Mouse (Mus musculus) adrenal gland, postnatal 25 days (tissue): ENCODE results near the gene Evi5l. TPM values are rescaled to one million over a fixed set of nuclear protein-coding genes. Genes with fewer than 3 reads are reported as not detected.
A peak's percentile ranks its signal among the peaks of the same experiment; 100 is the strongest.

Source experiments
- DNase-seq: peaks from one replicate; pipeline ENCODE4 v3.0.0; 2021; ENCODE audit warnings: mixed read lengths
- long read RNA-seq: library from polyadenylated mRNA; stranded (forward); transcript quantifications from one replicate; pipeline ENCODE4 v2.0.0, GENCODE M21; 2021
- total RNA-seq: library from RNA; stranded (reverse); gene quantifications from 2 replicates; pipeline ENCODE4 v1.2.3, GENCODE M21; 2021

Evi5l gene
- total RNA-seq = 31.2 and 38.6 TPM in 2 replicates
- long read RNA-seq, transcript Evi5l-208 (19 exons, 3,728 nt) = major isoform, 5 of 27 reads
- long read RNA-seq, partial matches to known transcripts = 10 of 27 reads
- long read RNA-seq, other reads (novel, unspliced or antisense) = 10 of 27 reads

DNA sequence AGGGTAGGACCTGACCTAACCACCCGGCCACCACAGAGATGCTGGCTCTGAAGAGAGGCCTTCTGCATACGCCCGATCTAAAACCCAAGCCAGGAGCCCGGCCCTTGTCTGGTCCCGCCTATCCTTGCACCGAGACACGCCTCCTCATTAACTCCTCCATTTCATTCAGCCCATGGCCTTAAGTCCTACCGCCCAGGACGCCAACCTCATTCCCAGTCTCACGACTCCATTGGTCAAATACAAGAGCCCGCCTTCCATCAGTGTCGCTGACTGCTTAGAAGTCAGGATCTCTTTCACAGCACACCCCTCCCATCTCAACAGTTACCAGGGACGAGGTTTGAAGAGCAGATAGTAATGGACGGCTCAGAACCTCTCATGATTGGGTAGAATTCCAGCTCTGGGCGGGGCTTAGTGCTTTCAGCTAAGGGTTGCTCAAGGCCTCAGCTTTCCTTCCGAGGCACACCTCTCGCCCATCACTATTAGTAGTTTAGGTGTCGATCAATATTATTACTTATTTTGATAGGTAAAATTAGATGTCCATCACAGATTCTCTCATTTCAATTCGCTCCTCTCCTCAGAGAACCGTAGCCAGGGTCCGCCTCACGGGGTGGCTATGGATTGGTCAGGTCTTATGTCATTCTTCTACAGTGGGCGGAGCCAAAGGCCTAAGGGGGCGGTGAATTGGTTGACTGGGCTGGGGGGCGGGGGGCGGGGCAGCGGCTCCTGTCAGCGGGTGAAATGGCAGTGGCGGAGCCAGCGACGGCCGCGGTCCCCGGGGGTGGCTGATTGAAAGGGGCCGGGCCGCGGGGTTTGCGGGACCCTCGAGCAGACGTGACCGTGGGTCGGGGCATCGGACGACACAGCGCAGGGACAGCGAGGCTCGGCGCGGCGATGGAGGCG lies at the start of gene Evi5l:
Gene Evi5l (plus strand): TSS at position 716 of the 900 bp plus-strand sequence.
- peak; percentile 93 for DNase-seq

DNA sequence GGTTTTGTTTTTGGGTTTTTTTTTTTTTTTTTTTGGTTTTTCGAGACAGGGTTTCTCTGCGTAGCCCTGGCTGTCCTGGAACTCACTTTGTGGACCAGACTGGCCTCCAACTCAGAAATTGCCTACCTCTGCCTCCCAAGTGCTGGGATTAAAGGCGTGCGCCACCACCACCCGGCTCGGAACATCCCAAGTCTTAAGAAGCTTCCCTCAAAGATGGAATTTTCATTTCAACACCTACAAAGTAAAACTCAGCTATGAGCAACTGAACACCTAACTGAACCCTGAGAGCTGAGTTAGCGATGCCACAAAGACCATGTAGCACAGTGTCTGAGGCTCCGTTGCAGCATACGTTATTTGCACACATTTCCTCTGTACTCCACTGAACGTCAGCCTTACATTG lies 32.6 kb upstream of the Evi5l start, which contains the start of gene Cd209g:
Gene Cd209g (plus strand): TSS at position 301 of the 400 bp plus-strand sequence.
- no peak for DNase-seq

DNA sequence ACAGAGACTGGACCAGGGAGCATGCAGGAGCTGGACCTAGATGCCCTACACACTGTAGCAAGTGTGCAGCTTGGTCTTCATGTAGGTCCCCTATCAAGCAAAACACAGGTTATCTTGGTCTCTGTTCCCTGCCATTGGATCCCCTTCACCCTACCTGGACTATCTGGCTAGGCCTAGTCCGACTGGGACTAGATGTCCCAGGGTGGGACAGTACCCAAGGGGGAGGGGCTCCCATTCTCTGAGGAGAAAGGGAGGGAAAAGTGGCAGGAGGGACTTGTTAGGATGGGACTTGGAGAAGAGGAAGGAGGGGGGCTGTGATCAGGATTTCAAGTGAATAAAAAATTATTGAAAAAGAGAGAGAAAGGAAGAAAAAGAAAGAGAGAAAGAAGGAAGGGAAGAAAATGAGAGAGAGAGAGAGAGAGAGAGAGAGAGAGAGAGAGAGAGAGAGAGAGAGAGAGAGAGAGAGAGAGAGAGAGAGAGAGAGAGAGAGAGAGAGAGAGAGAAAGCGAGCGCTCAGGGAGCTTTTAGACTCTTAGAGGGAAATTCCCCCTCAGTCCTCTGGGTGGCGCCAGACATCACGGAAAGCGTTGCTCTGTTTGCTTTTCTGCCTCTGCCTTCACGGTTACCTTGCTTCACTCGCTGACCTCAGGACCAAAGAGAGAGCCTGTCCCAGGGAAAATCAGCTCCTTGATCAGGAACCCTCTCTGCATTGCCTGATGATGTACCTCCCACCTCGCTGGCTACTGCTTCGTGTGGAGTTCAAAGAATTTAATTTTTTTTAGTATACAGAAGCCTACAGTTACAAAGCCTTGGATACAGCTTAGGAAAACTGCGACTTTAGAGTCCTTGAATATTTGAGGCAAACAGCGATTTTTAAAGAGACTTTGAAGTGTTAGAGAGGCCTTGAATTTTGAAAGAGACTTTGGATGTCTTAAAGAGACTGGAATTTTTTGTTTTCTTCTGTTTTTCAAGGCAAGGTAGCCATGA lies 26.4 kb upstream of the Evi5l start:
- DNase-seq = peak; percentile 81

DNA sequence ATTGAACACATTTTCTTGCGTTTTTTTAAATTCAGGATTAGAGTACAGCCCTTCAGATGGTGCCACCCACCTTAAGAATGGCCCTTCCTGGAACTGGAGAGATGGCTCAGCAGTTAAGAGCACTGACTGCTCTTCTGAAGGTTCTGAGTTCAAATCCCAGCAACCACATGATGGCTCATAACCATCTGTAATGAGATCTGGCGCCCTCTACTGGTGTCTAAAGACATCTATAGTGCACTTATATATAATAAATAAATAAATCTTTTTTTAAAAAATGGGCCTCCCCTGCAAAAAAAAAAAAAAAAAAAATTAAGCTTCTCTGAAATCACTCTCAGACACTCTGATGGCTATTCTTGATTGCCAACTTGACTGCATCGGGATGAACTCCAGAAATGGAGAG lies 24.6 kb upstream of the Evi5l start:
- no peak for DNase-seq

DNA sequence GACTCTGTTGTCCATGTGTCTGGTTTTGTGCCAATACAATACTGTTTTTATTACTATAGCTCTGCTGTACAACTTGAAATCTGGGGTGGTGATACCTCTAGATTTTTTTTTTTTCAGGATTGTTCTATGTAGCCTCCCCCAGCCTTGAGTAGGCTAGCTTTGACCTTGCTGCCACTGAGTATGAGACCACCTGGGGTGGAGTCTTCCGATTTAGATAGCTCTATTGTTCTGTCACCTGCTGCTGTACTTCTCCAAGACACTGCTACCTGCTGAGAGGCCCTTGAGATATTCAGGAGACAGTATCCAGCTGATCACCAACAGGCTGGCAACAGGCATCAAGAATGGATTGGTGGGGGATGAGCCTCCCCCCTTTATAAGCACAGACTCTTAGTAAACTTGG lies 19.1 kb upstream of the Evi5l start:
- DNase-seq = no peak

DNA sequence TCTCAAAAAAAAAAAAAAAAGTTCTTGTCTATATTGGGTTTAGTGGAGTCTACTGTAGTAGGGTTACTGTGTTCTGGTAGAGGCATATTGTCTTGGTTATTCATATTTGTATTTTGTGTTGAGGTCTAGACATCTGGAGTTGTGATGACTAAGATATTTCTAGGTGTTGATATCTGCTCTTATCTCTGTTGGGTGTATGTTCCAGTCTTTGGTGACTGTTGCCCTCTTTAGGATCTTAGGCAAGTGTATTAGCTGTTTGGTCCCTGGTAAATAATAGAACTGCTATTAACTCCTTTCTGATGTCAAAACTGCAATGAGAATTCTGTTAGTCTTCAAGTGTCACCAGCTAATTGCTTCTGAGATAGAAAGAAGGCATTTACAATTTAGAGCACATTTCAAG lies 11.5 kb upstream of the Evi5l start:
- no peak for DNase-seq

DNA sequence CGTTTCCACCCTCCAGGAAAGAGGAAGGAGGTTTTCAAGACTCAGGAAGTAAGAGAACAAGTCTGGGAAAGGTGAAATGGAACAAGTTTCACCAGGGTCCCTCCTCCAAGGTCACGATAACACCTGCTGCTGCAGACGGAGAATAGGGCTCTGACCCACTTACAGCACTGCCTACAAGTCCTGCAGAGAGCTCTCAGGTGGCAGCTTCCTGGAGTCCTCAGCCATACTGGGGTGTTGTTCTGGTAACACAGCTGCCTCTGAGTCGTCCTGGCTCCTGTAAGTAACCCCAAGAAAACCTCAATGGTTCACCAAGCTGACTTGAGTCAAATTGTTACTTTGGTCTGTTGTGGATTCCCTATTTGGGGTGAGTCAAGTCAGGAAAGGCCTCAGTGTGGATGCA lies 3.6 kb upstream of the Evi5l start:
- DNase-seq = no peak

DNA sequence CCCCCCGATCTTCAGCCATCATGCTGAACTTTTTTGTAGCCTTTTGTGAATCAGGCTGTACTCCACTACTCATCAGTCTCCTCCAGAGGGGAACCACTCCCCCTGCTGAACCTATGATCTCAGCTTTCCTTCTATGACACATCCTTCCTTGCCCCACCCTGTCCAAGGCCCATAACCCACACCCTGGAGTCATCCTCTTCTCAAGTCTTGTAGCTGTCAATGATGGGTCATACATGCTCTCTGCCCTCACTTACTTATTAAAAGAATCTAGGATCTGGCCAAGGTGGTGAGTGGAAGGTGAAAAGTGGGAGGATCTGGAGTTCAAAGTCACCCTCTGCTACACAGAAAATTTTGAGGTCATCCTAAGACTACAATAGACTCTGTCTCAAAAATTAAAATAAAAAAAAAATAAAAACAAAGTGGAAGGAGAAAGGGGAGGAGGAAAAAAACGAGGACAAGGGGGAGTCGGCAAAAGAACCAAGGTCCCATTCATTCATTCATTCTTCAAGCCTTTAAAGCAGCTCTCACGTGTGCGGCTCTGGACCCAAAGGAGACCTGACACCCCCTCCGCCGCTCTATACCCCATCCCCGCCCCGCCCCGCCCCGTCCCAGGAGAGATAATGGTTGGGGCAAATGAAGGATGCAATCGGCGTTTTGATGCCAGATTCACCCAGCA lies 1.1 kb upstream of the Evi5l start:
- DNase-seq = no peak

DNA sequence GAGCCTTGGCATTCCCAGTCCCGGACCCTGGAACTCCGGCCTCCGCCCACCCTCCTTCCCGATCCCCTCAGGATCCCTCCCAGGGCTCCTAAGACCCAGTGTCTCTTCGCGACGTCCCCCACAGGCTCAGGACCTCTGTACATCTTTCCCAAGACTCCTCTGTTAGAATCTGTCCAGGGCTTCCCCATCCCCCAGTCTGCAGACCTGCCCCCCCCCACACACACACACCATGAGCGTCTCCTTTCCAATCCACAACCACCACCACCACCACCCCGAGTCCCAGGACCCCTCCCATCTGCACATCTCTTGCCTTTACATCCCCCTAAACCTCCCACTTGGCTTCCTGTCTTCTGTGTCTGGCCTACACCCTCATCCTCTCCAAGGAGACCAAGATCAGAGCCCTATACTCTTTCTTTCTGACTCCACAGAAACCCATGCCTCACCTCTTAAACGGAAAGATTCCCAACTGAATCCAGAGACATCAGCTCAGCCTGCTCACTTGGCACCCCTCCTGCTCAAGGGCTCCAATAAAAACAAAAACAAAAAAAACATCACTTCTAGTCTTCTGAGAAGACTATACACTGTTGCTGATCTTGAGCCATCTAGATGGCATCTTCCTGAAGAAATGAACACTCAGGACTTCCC lies 636 bp downstream of the Evi5l start:
- no peak for DNase-seq

DNA sequence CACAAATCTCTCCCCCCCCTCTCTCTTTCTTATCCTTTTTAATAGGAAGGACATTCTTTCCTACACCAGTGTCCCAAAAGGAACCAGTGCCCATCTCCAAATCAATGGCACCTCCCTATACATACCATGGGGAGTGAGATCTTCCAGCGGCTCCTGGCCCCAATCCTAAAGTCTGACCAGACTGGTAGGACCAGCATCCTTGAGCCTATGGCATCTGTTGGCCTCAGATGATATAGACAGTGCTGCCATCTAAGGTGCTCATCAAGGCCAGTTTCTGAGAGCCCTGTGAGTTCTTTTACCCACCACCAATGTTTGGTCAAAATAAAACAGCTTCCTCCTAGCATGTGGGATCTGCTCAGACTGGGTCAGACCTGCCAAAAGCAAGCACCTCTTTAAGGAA lies 1.6 kb downstream of the Evi5l start:
- no peak for DNase-seq

DNA sequence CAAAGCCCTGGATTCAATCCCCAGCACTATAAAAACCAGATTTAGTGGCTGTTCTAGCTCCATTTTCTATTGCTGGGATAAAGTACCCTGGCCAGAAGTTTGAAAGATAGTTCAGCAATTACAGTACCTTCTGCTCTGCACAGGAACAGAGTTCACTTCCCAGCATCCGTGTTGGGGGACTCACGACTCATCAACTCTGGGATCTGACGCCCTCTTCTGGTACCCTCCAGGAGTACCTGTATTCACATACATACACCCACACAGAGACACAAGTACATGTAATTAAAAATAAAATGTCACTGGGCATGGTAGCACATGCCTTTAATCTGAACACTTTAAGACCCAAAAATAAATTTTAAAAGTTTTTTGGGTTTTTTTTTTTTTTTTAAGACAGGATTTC lies 6.1 kb downstream of the Evi5l start:
- DNase-seq = no peak

DNA sequence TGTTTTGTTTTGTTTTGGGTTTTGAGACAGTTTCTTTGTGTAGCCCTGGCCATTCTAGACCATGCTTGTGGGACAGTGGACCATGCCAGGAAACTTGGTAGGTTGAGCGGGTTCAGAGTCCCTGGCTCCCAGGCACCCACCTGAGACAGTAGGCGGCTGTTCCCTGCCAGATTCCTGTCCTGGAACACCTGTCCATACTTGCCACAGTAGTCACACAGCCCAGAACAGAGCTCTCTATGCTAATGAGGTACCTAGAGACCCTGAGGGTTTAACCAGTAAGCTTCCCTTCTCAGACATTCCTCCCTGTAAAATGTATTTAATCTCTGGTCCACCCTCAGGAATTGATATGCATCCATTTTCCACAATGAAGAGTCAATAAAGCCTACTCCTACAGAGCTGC lies 7.7 kb downstream of the Evi5l start:
- DNase-seq = no peak

DNA sequence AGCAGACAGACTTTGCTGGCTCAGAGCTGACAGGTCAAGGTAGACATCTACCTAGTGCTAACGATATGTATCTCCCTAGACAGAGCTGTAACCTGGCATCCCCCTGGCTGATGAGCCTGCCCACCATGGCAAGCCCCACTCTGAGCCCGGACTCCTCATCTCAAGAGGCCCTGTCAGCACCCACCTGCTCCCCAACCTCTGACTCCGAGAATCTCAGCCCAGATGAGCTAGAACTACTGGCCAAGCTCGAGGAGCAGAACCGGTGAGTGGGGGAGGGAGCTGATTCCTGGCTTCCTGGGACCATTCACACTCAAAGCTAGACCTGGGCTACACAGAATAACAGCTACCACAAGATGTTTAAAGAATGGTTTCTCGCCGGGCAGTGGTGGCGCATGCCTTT lies 17.0 kb downstream of the Evi5l start:
- DNase-seq = no peak

DNA sequence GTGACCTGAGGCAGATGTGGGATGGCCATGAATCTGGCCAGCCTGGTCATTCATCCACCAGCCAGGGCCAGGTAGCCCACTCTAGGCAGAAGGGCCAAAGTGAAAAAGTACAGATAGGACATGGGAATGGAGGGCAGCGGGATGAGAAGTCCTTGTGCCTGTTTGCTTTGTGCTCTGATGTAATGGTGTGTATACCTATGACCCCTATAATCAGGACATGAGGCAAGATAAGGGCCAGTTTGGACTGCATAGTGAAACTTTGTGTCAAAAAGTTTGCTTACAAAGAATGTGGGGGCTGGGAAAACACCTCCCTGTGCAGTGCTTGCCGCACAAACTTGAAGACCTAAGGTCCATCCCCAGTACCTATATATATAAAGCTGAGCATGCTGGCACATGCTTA lies 19.8 kb downstream of the Evi5l start:
- no peak for DNase-seq

DNA sequence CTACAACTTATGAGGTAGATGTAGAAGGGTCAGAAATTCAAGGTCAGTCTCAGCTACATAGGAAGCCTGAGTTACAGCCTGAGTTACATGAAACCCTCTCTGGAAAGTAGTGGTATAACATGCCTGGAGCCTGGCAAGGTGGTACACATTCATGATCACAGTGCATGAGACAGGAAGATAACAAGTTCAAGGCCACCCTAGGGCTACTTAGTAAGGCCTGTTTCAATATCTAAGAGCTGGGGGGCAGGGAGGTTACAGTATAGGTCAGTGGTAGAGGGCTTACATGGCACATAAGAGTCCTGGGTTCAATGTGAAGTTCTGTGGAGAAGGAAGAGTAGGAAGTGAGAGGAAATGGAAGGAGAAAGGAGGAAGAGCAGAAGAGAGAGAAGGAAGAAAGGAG lies 22.2 kb downstream of the Evi5l start:
- DNase-seq = no peak

DNA sequence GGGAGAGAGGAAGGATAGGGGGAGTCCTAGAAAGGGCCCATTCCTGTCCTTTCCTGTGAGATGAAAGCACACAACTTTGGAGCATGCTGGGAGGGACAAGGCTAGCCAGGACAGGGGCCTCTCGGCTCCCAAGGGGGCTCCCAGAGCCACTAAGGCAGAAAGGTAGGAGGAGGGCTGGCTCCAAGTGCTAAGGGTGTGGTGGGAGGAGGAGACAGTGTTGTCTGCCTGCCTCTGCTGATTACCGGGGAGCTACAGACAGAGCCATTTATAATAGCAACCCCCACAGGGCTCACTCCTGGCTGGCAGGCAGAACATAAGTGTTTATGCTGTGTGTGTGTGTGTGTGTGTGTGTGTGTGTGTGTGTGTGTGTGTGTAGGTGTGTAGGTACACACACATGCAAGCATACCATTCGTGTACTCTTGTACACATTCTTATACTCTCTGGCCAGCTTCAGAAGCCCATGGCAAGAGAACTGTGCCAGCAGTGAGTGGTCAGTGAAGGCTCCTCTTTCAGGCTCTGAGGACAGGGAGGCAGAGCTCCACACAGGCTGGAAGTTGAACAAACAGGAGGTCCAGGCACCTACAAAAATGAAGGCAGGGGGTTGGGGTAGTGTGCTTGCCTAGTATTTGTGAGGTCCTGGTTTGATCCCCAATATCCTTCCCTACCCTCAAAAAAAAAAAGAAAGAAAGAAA lies 22.8 kb downstream of the Evi5l start:
- no peak for DNase-seq

DNA sequence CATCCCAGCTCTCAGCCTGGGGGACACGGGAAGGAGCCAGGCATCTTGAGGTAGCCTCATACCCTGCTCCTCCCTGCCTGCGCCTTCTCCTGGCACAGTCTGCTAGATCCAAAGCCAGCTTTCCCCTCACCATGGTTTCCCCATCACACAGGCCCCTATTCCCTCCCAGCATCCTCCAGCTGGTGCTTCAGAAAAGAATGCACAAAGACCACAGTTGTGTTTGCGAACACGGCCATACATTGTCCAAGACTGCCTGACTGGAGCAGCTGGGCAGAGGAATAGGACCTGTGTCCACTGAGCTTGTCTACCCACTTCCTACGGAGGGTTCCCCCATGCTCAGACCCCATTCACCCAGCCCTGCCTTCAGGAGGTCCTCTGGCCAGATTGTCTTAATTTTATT lies 25.9 kb downstream of the Evi5l start:
- no peak for DNase-seq

DNA sequence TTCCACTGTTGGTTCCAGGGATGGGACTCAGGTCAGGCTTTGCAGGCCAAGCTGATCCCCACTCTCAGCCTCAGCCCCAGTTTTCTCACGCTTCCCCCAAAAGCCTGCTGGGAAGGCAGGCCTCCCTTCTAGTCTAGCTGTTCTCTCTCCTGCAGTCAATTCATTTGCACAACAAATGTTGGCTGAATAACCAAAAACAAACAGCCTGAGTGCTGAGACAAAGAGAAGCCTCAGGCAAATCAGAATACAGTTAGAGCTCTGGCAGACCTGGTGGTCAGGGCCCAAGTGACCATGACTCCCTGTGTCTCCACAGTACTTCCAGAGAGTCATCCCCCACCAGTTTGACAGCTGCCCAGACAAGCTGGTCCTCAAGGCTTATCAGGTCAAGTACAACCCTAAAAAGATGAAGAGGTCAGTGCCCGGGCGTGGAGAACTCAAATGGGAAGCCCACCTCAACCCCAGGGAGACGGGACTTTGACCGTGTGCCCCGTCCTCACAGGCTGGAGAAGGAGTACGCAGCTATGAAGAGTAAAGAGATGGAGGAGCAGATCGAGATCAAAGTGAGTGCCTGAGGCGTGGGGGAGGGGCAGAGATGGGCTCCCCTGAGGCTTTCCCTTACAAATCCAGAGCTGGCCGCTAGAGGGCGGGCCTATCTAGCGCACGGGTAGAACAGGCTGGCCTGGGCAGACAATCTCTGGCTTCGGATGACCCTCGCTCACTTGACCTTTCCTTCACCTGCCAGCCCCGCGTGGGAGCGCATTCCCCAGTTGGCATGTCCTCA lies 26.6 kb downstream of the Evi5l start:
- peak; percentile 91 for DNase-seq

DNA sequence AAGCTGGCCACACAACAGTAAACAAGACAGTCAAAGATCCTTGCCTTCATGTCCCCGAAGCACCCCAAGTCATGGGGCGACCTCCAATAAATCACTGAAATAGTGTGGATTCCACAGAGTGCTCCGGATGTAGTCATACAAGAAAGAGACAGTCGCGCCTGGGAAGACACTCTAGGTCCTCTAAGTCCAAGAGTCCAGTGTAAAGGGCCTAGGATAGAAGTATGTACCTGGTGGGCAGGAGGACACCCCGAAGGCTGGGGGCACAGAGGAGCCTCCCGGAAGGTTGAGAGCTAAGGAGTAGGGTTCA lies 27.2 kb downstream of the Evi5l start:
- no peak for DNase-seq

DNA sequence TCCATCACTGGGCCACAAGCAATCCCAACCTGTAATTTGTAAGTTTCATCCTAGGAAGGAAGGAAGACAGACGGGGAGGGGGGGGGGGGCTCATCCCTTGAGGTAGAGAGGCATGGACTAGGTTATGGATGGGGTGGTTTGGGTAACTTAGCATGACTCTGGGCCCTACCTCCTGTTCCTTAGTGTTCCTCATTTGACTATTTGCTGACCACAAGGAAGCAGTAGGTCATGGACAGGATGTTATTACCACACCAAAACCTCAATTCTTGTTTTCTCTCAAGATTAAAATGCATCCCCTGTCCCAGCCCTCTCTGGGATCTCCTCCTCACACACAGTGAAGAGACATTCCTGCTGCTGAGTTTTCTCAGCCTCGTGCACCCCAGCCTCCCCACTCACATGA lies 35.0 kb downstream of the Evi5l start:
- DNase-seq = no peak
